Mouse (Mus musculus): ENCODE results near the gene 1700016K19Rik.

DNA sequence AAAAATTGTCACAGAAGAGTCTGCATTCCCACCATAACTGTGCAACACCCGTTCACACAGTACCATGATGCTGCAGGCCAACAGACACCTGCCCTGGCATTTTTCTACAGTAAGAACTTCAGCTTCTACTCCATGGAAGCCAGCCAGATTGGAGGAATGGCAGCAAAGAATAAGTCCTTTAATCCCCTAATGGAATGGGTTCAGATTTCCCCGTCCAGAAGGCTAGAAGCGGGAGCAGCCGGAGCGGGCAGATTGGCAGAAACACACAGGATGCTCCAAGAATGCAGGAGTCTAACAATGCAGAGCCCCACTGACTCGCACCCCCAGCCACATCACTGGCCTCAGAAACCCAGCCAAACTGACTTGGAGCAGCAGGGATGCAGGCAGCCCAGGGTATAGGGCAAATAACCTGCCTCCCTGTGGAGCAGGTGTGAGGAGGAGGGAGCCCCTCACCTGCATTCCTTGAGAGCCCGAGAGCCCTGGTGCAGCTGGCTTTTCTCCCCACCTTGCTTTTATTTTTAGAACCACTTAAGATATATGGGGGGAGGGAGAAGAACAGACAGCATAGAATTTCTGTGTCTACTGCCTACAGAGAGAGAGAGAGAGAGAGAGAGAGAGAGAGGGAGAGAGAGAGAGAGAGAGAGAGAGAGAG, 26.7 kb upstream of the 1700016K19Rik start:
- TF ChIP-seq CTCF (IDR thresholded peaks at IDR 0.05; ENCODE audit: low read depth, low read length): no peak
- no peak for TF ChIP-seq TAL1 (conservative IDR thresholded peaks at IDR 0.05; ENCODE audit: low read depth, low read length)
